Mouse (Mus musculus) heart, embryonic 14.5 days (tissue): ENCODE data around the gene Rcbtb2. TPM values are rescaled to one million over a fixed set of nuclear protein-coding genes. Genes with fewer than 3 reads are reported as not detected.

Experiments
- ATAC-seq: fragments of 200-750 bp; cut with Nextera tagmentation; 2 replicates; pipeline ENCODE4 v1.8.0; 2017; ENCODE audit warnings: low read depth, moderate TSS enrichment; ENCODE audit not compliant: insufficient number of reproducible peaks, insufficient read depth, low FRiP score
- H3K27ac ChIP-seq, 2 experiments: fragments of 200-500 bp in 1 of 2; fragments of 300-500 bp in 1 of 2; sonication (generic) in 1 of 2; replicated peaks in 1 of 2; 2 replicates each; pipeline ENCODE4 v1.5.1; 2012 to 2014; ENCODE audit warnings: low read depth in 2 of 2, low read length in 2 of 2, control low read depth in 1 of 2, mild to moderate bottlenecking in 1 of 2, mixed read lengths in 1 of 2; ENCODE audit not compliant: control insufficient read depth in 1 of 2, insufficient read depth in 1 of 2
- H3K27me3 ChIP-seq: fragments of 300-500 bp; sonication (generic); 2 replicates; pipeline ENCODE4 v1.6.1; 2014; ENCODE audit warnings: mild to moderate bottlenecking, low read length, control low read depth; ENCODE audit not compliant: control insufficient read depth, insufficient read depth
- H3K36me3 ChIP-seq: fragments of 300-500 bp; sonication (generic); 2 replicates; pipeline ENCODE4 v1.6.1; 2014; ENCODE audit warnings: mild to moderate bottlenecking, control low read depth, low read length, mixed read lengths; ENCODE audit not compliant: control insufficient read depth, insufficient read depth
- H3K4me1 ChIP-seq, 2 experiments: fragments of 200-500 bp in 1 of 2; fragments of 300-500 bp in 1 of 2; sonication (generic) in 1 of 2; 2 replicates each; pipeline ENCODE4 v1.6.1; 2012 to 2014; ENCODE audit warnings: low read length in 2 of 2, control low read depth in 1 of 2, mixed read lengths in 1 of 2; ENCODE audit not compliant: control insufficient read depth in 2 of 2, insufficient read depth in 2 of 2
- H3K4me2 ChIP-seq: fragments of 300-500 bp; sonication (generic); 2 replicates; pipeline ENCODE4 v1.6.1; 2014; ENCODE audit warnings: mild to moderate bottlenecking, low read length
- H3K4me3 ChIP-seq, 2 experiments: fragments of 200-500 bp in 1 of 2; fragments of 300-500 bp in 1 of 2; sonication (generic) in 1 of 2; 2 replicates each; pipeline ENCODE4 v1.5.1; 2012 to 2014; ENCODE audit warnings: low read length in 2 of 2, mild to moderate bottlenecking in 2 of 2, control low read depth in 1 of 2, low read depth in 1 of 2, moderate library complexity in 1 of 2; ENCODE audit not compliant: control insufficient read depth in 1 of 2, insufficient read depth in 1 of 2
- H3K9ac ChIP-seq: fragments of 300-500 bp; sonication (generic); 2 replicates; pipeline ENCODE4 v1.6.1; 2014; ENCODE audit warnings: mild to moderate bottlenecking, low read length
- H3K9me3 ChIP-seq: fragments of 300-500 bp; sonication (generic); 2 replicates; pipeline ENCODE4 v1.6.1; 2016; ENCODE audit warnings: low read length, control low read depth; ENCODE audit not compliant: control insufficient read depth
- WGBS: fragments of 180-500 bp; shearing (Covaris S2); extraction: QIAGEN DNeasy Blood & Tissue Kit; methylation state at CpG from one replicate; pipeline ENCODE4 v1.1.7; 2014; 5-methylcytosine and 5-hydroxymethylcytosine counted together
- polyA plus RNA-seq: library from polyadenylated mRNA; unstranded; fragments of >200 nt; fragmentation: Nextera tagmentation; extraction: Ambion mirVana; gene quantifications from 2 replicates; pipeline ENCODE4 v1.2.1, GENCODE M21; 2014

Gene Rcbtb2
- polyA plus RNA-seq, 1 experiment from 2014 or later = 70.8 TPM

DNA sequence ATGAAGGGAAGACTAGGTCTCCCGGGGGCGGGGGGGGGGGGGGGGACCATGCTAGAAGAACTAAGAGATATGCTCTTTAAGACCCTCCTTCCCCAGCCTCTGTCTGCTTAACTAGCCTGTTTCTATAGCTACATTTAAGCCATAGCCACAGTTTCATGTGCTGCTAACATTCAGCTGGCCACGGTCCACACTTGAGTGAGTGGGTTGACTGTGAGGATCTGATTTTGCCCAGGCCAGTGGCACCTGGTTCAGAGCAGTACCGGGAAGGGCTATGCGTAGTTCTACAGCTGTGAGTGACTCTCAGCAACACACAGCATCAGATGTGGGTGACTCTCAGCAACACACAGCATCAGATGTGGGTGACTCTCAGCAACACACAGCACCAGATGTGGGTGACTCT, 38.5 kb downstream of the Rcbtb2 start:
- peaks cover 86% of the 10 kb centered on the region for H3K36me3 ChIP-seq

GRCm38 (mm10) chr14:73162192-73162800, 39.5 kb downstream of the Rcbtb2 start:
- Histone ChIP-seq H3K4me2 (no peak overlapping the region), H3K4me1 (no peaks in the 10 kb centered on the region), H3K36me3 (peaks cover 87% of the 10 kb centered on the region), H3K9me3 (no peaks in the 10 kb centered on the region), H3K27me3 (no peaks in the 10 kb centered on the region), H3K4me3 (no peak overlapping the region), H3K27ac (peak overlapping the region; percentile 4 to 41; a peak in 1 of 4 replicates), H3K9ac (no peak overlapping the region)
- WGBS = 89% methylated on average over 13 of the region's 13 CpGs
- ATAC-seq = no peak

More for the DNA sequence above, 38.5 kb downstream of the Rcbtb2 start:
- Histone ChIP-seq H3K4me1 (no peaks in the 10 kb centered on the region), H3K9me3 (no peaks in the 10 kb centered on the region), H3K9ac (no peak overlapping the region), H3K27ac (no peak overlapping the region), H3K27me3 (no peaks in the 10 kb centered on the region), H3K4me2 (no peak overlapping the region), H3K4me3 (no peak overlapping the region)
- 94% methylated on average over 4 of the region's 5 CpGs for WGBS
- ATAC-seq = no peak

DNA sequence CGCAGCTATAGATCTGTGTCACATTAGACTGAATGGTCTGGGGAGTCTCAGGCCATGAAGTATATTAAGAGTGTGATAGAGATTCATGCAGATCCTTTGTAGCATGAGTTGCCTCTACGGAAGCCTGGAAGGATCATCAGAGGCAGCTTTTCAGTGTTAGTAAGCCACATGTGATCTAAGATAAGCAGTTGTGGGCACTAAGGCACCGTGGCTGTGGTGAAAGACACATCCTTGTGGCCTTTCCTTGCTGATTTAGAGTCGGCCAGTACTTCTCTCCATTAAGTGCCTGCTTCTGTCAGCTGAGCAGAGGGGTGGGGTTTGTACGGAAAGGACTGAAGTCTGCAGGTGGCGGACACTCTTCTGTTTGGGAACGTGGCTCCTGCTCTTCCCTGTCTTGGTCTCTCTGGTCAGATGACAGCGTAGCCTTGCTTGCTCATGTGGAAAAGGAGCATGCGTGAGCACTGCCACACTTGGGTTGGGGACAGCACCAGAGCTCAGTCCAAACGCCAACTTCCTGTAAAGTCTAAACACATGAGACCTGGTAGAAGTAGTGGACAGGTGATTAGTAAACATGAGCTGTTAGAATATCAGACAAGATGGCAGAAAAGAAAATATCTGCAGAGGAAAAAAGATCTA, 40.6 kb downstream of the Rcbtb2 start:
- WGBS = 89% methylated on average over 10 of the region's 10 CpGs
- no peak for ATAC-seq
- no peak overlapping the region for H3K27ac ChIP-seq
- no peak overlapping the region for H3K4me3 ChIP-seq
- no peak overlapping the region for H3K9ac ChIP-seq
- no peak overlapping the region for H3K4me2 ChIP-seq
- H3K27me3 ChIP-seq = no peaks in the 10 kb centered on the region
- H3K36me3 ChIP-seq = peaks cover 87% of the 10 kb centered on the region
- H3K4me1 ChIP-seq = no peaks in the 10 kb centered on the region
- no peaks in the 10 kb centered on the region for H3K9me3 ChIP-seq

GRCm38 (mm10) chr14:73165136-73165535, 42.3 kb downstream of the Rcbtb2 start:
- 91% methylated on average over 6 of the region's 6 CpGs for WGBS
- Histone ChIP-seq H3K4me1 (no peaks in the 10 kb centered on the region), H3K27ac (no peak overlapping the region), H3K36me3 (peaks cover 77% of the 10 kb centered on the region), H3K4me2 (no peak overlapping the region), H3K9ac (no peak overlapping the region), H3K4me3 (no peak overlapping the region), H3K9me3 (no peaks in the 10 kb centered on the region), H3K27me3 (no peaks in the 10 kb centered on the region)
- ATAC-seq = no peak

GRCm38 (mm10) chr14:73168605-73169004, 45.8 kb downstream of the Rcbtb2 start:
- ATAC-seq = no peak
- H3K4me2 ChIP-seq = no peak overlapping the region
- no peaks in the 10 kb centered on the region for H3K9me3 ChIP-seq
- H3K4me1 ChIP-seq = peaks cover 0 to under 1% of the 10 kb centered on the region in 2 experiments; a peak in 1 of 4 replicates
- peaks cover 65% of the 10 kb centered on the region for H3K36me3 ChIP-seq
- no peak overlapping the region for H3K4me3 ChIP-seq
- 92% methylated on average over 6 of the region's 6 CpGs for WGBS
- H3K27me3 ChIP-seq = no peaks in the 10 kb centered on the region
- H3K27ac ChIP-seq = no peak overlapping the region
- no peak overlapping the region for H3K9ac ChIP-seq

GRCm38 (mm10) chr14:73169926-73170844, 47.3 kb downstream of the Rcbtb2 start:
- Histone ChIP-seq H3K4me1 (peaks cover 6 to 14% of the 10 kb centered on the region in 2 experiments), H3K27me3 (no peaks in the 10 kb centered on the region), H3K4me3 (no peak overlapping the region), H3K9ac (no peak overlapping the region), H3K4me2 (no peak overlapping the region), H3K9me3 (no peaks in the 10 kb centered on the region), H3K36me3 (peaks cover 63% of the 10 kb centered on the region), H3K27ac (no peak overlapping the region)
- ATAC-seq = no peak
- WGBS = 90% methylated on average over 13 of the region's 13 CpGs

DNA sequence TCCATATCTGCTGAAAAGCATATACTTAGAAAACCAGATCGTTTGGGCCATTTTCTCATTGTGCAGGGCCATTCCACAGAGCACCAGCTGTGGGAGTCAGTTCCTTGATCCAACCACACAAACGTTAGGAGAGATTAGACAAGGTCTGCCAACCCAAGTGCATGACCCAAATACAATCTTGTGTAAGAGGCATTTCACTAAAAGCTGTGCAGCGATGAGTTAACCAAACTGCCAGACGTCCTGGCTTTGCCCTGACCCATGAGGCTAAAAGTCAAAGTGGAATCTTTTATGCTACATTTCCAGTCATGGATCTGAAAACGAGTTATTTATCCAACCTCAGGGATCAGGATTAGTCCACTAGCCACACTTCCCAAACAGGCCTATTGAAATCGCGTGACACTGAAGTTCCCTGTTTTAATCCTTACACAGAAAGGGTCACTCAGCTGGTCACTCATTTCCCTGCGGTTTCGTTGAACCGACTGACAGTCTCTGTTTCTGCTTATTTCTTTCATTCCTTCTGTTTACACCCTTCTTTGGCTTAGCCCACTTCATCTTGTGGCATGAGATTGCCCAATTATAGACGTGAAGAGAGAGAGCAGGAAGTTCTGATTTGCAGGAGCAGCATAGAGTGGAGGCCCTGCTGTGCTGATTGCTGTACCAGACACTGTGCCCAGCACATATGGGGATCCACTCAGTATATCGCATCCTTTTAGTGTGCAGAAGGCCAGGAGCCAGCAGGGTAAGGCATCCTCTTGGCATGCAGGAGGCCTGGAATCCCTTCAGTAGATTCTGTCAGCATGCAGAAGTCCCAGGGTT, 49.6 kb downstream of the Rcbtb2 start:
- H3K27me3 ChIP-seq = no peaks in the 10 kb centered on the region
- peaks cover 6 to 14% of the 10 kb centered on the region in 2 experiments for H3K4me1 ChIP-seq
- peaks cover 62% of the 10 kb centered on the region for H3K36me3 ChIP-seq
- no peak overlapping the region for H3K9ac ChIP-seq
- WGBS = 84% methylated on average over 12 of the region's 12 CpGs
- no peak overlapping the region for H3K27ac ChIP-seq
- no peak overlapping the region for H3K4me3 ChIP-seq
- H3K9me3 ChIP-seq = no peaks in the 10 kb centered on the region
- H3K4me2 ChIP-seq = no peak overlapping the region
- no peak for ATAC-seq
